Mouse (Mus musculus) kidney, postnatal 25 days (tissue): ENCODE measurements at regions not wholly inside any gene's neighbourhood (a gene's known extent, or its start where the extent isn't known, plus 50 kb on each side); places are given as distances from the start of the nearest gene placed in this dataset.
A peak's percentile ranks its signal among the peaks of the same experiment; 100 is the strongest.

Experiments
- DNase-seq, 2 experiments: peaks; one replicate each; pipeline ENCODE4 v3.0.0; 2021; ENCODE audit warnings: mixed read lengths in 2 of 2

- no peak for DNase-seq
Measured at GRCm38 (mm10) chr17:7625746-7626145, 201.4 kb downstream of the Fndc1 start.

GRCm38 (mm10) chr17:7623392-7623791 is 203.7 kb downstream of the Fndc1 start:
- DNase-seq = no peak

- DNase-seq = no peak
Measured at GRCm38 (mm10) chr17:7621262-7621661, 205.8 kb downstream of the Fndc1 start.

- no peak for DNase-seq
Measured at GRCm38 (mm10) chr17:7620166-7620565, 206.9 kb downstream of the Fndc1 start.

- no peak for DNase-seq
Measured at GRCm38 (mm10) chr17:7619641-7620040, 207.5 kb downstream of the Fndc1 start.

- DNase-seq = no peak
Measured at GRCm38 (mm10) chr17:7608046-7608445, 219.1 kb downstream of the Fndc1 start.

GRCm38 (mm10) chr17:7607431-7607830 is 219.7 kb downstream of the Fndc1 start:
- no peak for DNase-seq

GRCm38 (mm10) chr17:7604813-7605504 is 219.7 kb upstream of the Unc93a2 start:
- no peak for DNase-seq

- no peak for DNase-seq
Measured at GRCm38 (mm10) chr17:7604096-7604495, 218.8 kb upstream of the Unc93a2 start.

- no peak for DNase-seq
Measured at GRCm38 (mm10) chr17:7600555-7600954, 215.3 kb upstream of the Unc93a2 start.

- DNase-seq = no peak
Measured at GRCm38 (mm10) chr17:7597481-7597880, 212.2 kb upstream of the Unc93a2 start.

GRCm38 (mm10) chr17:7594801-7595200 is 209.5 kb upstream of the Unc93a2 start:
- no peak for DNase-seq

GRCm38 (mm10) chr17:7592491-7592890 is 207.2 kb upstream of the Unc93a2 start:
- no peak for DNase-seq

- no peak for DNase-seq
Measured at GRCm38 (mm10) chr17:7582866-7583398, 197.7 kb upstream of the Unc93a2 start.

GRCm38 (mm10) chr17:7579031-7579430 is 193.8 kb upstream of the Unc93a2 start:
- no peak for DNase-seq

- DNase-seq = no peak
Measured at GRCm38 (mm10) chr17:7578003-7578402, 192.7 kb upstream of the Unc93a2 start.

- DNase-seq = peak; percentile 9 to 44
Measured at GRCm38 (mm10) chr17:7577227-7577626, 192.0 kb upstream of the Unc93a2 start.

- no peak for DNase-seq
Measured at GRCm38 (mm10) chr17:7571481-7571880, 186.2 kb upstream of the Unc93a2 start.

- DNase-seq = no peak
Measured at GRCm38 (mm10) chr17:7568482-7568881, 183.2 kb upstream of the Unc93a2 start.

GRCm38 (mm10) chr17:7565771-7566170 is 180.5 kb upstream of the Unc93a2 start:
- DNase-seq = no peak

GRCm38 (mm10) chr17:7562940-7563339 is 177.7 kb upstream of the Unc93a2 start:
- no peak for DNase-seq

GRCm38 (mm10) chr17:7548456-7548855 is 163.2 kb upstream of the Unc93a2 start:
- no peak for DNase-seq

- DNase-seq = no peak
Measured at GRCm38 (mm10) chr17:7538402-7539087, 153.3 kb upstream of the Unc93a2 start.

GRCm38 (mm10) chr17:7537618-7538266 is 152.5 kb upstream of the Unc93a2 start:
- no peak for DNase-seq
